Mouse (Mus musculus) cerebellum, adult 2 months (tissue): ENCODE data around the gene Usp22.

Experiments
- CTCF ChIP-seq: fragments of 200-500 bp; IDR thresholded peaks from 2 replicates; pipeline ENCODE4 v1.5.1; 2011; ENCODE audit warnings: low read depth, mild to moderate bottlenecking, control low read depth, low read length, moderate library complexity, borderline replicate concordance; ENCODE audit not compliant: insufficient read depth
- POLR2A ChIP-seq: fragments of 200-500 bp; IDR thresholded peaks from 2 replicates; pipeline ENCODE4 v1.6.1; 2011; ENCODE audit warnings: low read length, control low read depth, borderline replicate concordance; ENCODE audit not compliant: insufficient read depth

- TF ChIP-seq CTCF (no peak), POLR2A (no peak)
These were observed 24.4 kb downstream of the Usp22 start for GRCm38 (mm10) chr11:61150233-61151001.
